Mouse (Mus musculus): ENCODE results near the gene Klhdc7b. TPM values are rescaled to one million over a fixed set of nuclear protein-coding genes. Genes with fewer than 3 reads are reported as not detected.

Klhdc7b gene
- polyA plus RNA-seq, 1 experiment from 2014 or later, result not detected

GRCm38 (mm10) chr15:89355241-89356187 is 29.2 kb upstream of the Klhdc7b start, which contains the start of the genes Lmf2 and Ncaph2:
Gene Lmf2, minus strand, starts transcription at chr15:89355659.
Gene Ncaph2, plus strand, starts transcription at chr15:89355719.
- peak within 1 kb of the TSS; percentile 88 for H3K4me3 ChIP-seq
- H3K4me1 ChIP-seq, result peaks cover 30% of the 10 kb centered on the region
- no peaks in the 10 kb centered on the region for H3K27me3 ChIP-seq
- no peaks in the 10 kb centered on the region for H3K9me3 ChIP-seq
- H3K4me2 ChIP-seq (replicated peaks), result peak within 1 kb of the TSS; percentile 78
- H3K9ac ChIP-seq (replicated peaks), result peak within 1 kb of the TSS; percentile 83
- H3K36me3 ChIP-seq, result peaks cover 37% of the 10 kb centered on the region
- under 1% methylated on average over 63 of the region's 64 CpGs for WGBS
- H3K27ac ChIP-seq (replicated peaks), result peak within 1 kb of the TSS; percentile 85
- ATAC-seq (ENCODE audit: low FRiP score, low read depth), result peak; percentile 85

- no peaks in the 10 kb centered on the region for H3K27me3 ChIP-seq
- H3K36me3 ChIP-seq, result peaks cover 37% of the 10 kb centered on the region
- H3K27ac ChIP-seq (replicated peaks), result peak overlapping the region; percentile 85
- H3K4me1 ChIP-seq, result peaks cover 30% of the 10 kb centered on the region
- WGBS, result under 1% methylated on average over 15 of the region's 15 CpGs
- peak overlapping the region; percentile 88 for H3K4me3 ChIP-seq
- peak overlapping the region; percentile 78 for H3K4me2 ChIP-seq (replicated peaks)
- peak overlapping the region; percentile 83 for H3K9ac ChIP-seq (replicated peaks)
- no peaks in the 10 kb centered on the region for H3K9me3 ChIP-seq
- peak; percentile 75 for ATAC-seq (ENCODE audit: low FRiP score, low read depth)
Observed at GRCm38 (mm10) chr15:89356372-89356771, 28.3 kb upstream of the Klhdc7b start.

GRCm38 (mm10) chr15:89358784-89359183 is 25.9 kb upstream of the Klhdc7b start:
- ATAC-seq (ENCODE audit: low FRiP score, low read depth), result no peak
- no peaks in the 10 kb centered on the region for H3K9me3 ChIP-seq
- H3K27ac ChIP-seq (replicated peaks), result no peak overlapping the region
- H3K27me3 ChIP-seq, result no peaks in the 10 kb centered on the region
- peaks cover 30% of the 10 kb centered on the region for H3K4me1 ChIP-seq
- 88% methylated on average over 3 of the region's 3 CpGs for WGBS
- peaks cover 38% of the 10 kb centered on the region for H3K36me3 ChIP-seq
- no peak overlapping the region for H3K4me3 ChIP-seq
- H3K4me2 ChIP-seq (replicated peaks), result no peak overlapping the region
- no peak overlapping the region for H3K9ac ChIP-seq (replicated peaks)

GRCm38 (mm10) chr15:89363051-89363450 is 21.7 kb upstream of the Klhdc7b start:
- no peak for ATAC-seq (ENCODE audit: low FRiP score, low read depth)
- H3K9me3 ChIP-seq, result no peaks in the 10 kb centered on the region
- H3K36me3 ChIP-seq, result peaks cover 81% of the 10 kb centered on the region
- H3K9ac ChIP-seq (replicated peaks), result no peak overlapping the region
- WGBS, result 97% methylated on average over 7 of the region's 7 CpGs
- no peaks in the 10 kb centered on the region for H3K27me3 ChIP-seq
- H3K4me1 ChIP-seq, result peaks cover 3% of the 10 kb centered on the region
- H3K27ac ChIP-seq (replicated peaks), result no peak overlapping the region
- no peak overlapping the region for H3K4me2 ChIP-seq (replicated peaks)
- H3K4me3 ChIP-seq, result no peak overlapping the region

- no peaks in the 10 kb centered on the region for H3K27me3 ChIP-seq
- H3K4me3 ChIP-seq, result no peak overlapping the region
- no peak for ATAC-seq (ENCODE audit: low FRiP score, low read depth)
- no peaks in the 10 kb centered on the region for H3K9me3 ChIP-seq
- H3K27ac ChIP-seq (replicated peaks), result no peak overlapping the region
- peaks cover 97% of the 10 kb centered on the region for H3K36me3 ChIP-seq
- H3K4me1 ChIP-seq, result no peaks in the 10 kb centered on the region
- no peak overlapping the region for H3K9ac ChIP-seq (replicated peaks)
- no peak overlapping the region for H3K4me2 ChIP-seq (replicated peaks)
- 91% methylated on average over 4 of the region's 4 CpGs for WGBS
Observed at GRCm38 (mm10) chr15:89365141-89365551, 19.6 kb upstream of the Klhdc7b start.

- 90% methylated on average over 13 of the region's 13 CpGs for WGBS
- H3K27me3 ChIP-seq, result peaks cover 23% of the 10 kb centered on the region
- H3K4me2 ChIP-seq (replicated peaks), result no peak overlapping the region
- H3K9me3 ChIP-seq, result no peaks in the 10 kb centered on the region
- no peak overlapping the region for H3K9ac ChIP-seq (replicated peaks)
- peaks cover 15% of the 10 kb centered on the region for H3K4me1 ChIP-seq
- H3K4me3 ChIP-seq, result no peak overlapping the region
- no peak for ATAC-seq (ENCODE audit: low FRiP score, low read depth)
- H3K36me3 ChIP-seq, result peaks cover 56% of the 10 kb centered on the region
- H3K27ac ChIP-seq (replicated peaks), result no peak overlapping the region; the same call in 1 of the 2 replicates
Observed at GRCm38 (mm10) chr15:89372068-89372467, 12.6 kb upstream of the Klhdc7b start.

GRCm38 (mm10) chr15:89372536-89372935 is 12.2 kb upstream of the Klhdc7b start:
- Histone ChIP-seq H3K27ac (replicated peaks) (peak overlapping the region; percentile 31; the same call in 1 of the 2 replicates), H3K9me3 (no peaks in the 10 kb centered on the region), H3K36me3 (peaks cover 51% of the 10 kb centered on the region), H3K27me3 (peaks cover 27% of the 10 kb centered on the region), H3K4me3 (no peak overlapping the region), H3K4me2 (replicated peaks) (peak overlapping the region; percentile 79), H3K4me1 (peaks cover 15% of the 10 kb centered on the region), H3K9ac (replicated peaks) (no peak overlapping the region)
- WGBS, result 87% methylated on average over 7 of the region's 7 CpGs
- no peak for ATAC-seq (ENCODE audit: low FRiP score, low read depth)

GRCm38 (mm10) chr15:89373027-89373761 is 11.5 kb upstream of the Klhdc7b start:
- WGBS, result 3% methylated on average over 35 of the region's 35 CpGs
- Histone ChIP-seq H3K9me3 (no peaks in the 10 kb centered on the region), H3K27ac (replicated peaks) (peak overlapping the region; percentile 90), H3K4me3 (peak overlapping the region; percentile 73), H3K27me3 (peaks cover 34% of the 10 kb centered on the region), H3K4me2 (replicated peaks) (peak overlapping the region; percentile 79), H3K36me3 (peaks cover 45% of the 10 kb centered on the region), H3K4me1 (peaks cover 17% of the 10 kb centered on the region), H3K9ac (replicated peaks) (peak overlapping the region; percentile 73)
- ATAC-seq (ENCODE audit: low FRiP score, low read depth), result peak; percentile 78

- Histone ChIP-seq H3K36me3 (peaks cover 38% of the 10 kb centered on the region), H3K9ac (replicated peaks) (peak within 1 kb of the TSS; percentile 73), H3K4me1 (peaks cover 23% of the 10 kb centered on the region), H3K4me2 (replicated peaks) (peak within 1 kb of the TSS; percentile 79), H3K27ac (replicated peaks) (peak within 1 kb of the TSS; percentile 90), H3K4me3 (peak within 1 kb of the TSS; percentile 73), H3K9me3 (no peaks in the 10 kb centered on the region), H3K27me3 (peaks cover 40% of the 10 kb centered on the region)
- ATAC-seq (ENCODE audit: low FRiP score, low read depth), result peak; percentile 80
- under 1% methylated on average over 42 of the region's 42 CpGs for WGBS
Observed at GRCm38 (mm10) chr15:89373762-89374248, 10.9 kb upstream of the Klhdc7b start, which contains the start of gene Sco2. Gene Sco2, minus strand, starts transcription at chr15:89373846.

GRCm38 (mm10) chr15:89374340-89374739 is 10.4 kb upstream of the Klhdc7b start:
- Histone ChIP-seq H3K9me3 (no peaks in the 10 kb centered on the region), H3K27me3 (peaks cover 45% of the 10 kb centered on the region), H3K36me3 (peaks cover 33% of the 10 kb centered on the region), H3K27ac (replicated peaks) (peak overlapping the region; percentile 90), H3K4me2 (replicated peaks) (peak overlapping the region; percentile 79), H3K9ac (replicated peaks) (peak overlapping the region; percentile 73), H3K4me3 (peak overlapping the region; percentile 73), H3K4me1 (peaks cover 28% of the 10 kb centered on the region)
- ATAC-seq (ENCODE audit: low FRiP score, low read depth), result no peak; the same call in 1 of the 2 replicates
- WGBS, result 54% methylated on average over 9 of the region's 9 CpGs

- H3K36me3 ChIP-seq, result peaks cover 27% of the 10 kb centered on the region
- WGBS, result 91% methylated on average over 17 of the region's 17 CpGs
- H3K27ac ChIP-seq (replicated peaks), result no peak overlapping the region
- 0 out of 2 replicates have a peak overlapping the region, but pooled peaks have one; percentile 73 for H3K4me3 ChIP-seq
- peaks cover 30% of the 10 kb centered on the region for H3K4me1 ChIP-seq
- no peak for ATAC-seq (ENCODE audit: low FRiP score, low read depth)
- no peaks in the 10 kb centered on the region for H3K9me3 ChIP-seq
- H3K4me2 ChIP-seq (replicated peaks), result no peak overlapping the region
- peaks cover 49% of the 10 kb centered on the region for H3K27me3 ChIP-seq
- H3K9ac ChIP-seq (replicated peaks), result peak overlapping the region; percentile 73
Observed at GRCm38 (mm10) chr15:89374801-89375534, 9.7 kb upstream of the Klhdc7b start.

Data from midbrain, embryonic 12.5 days (tissue).